Mouse (Mus musculus) kidney, adult 2 months (tissue): ENCODE data around the gene Xpa.

ENCODE experiments used
- CTCF ChIP-seq: fragments of 200-500 bp; conservative IDR thresholded peaks from 2 replicates; pipeline ENCODE4 v1.5.1; 2011; ENCODE audit warnings: low read depth, mild to moderate bottlenecking, control low read depth, low read length, moderate library complexity, mixed read lengths; ENCODE audit not compliant: insufficient read depth, insufficient read length
- POLR2A ChIP-seq: fragments of 200-500 bp; IDR thresholded peaks from one replicate; pipeline ENCODE4 v1.6.1; 2011; ENCODE audit warnings: low read depth, low read length, control low read depth

DNA sequence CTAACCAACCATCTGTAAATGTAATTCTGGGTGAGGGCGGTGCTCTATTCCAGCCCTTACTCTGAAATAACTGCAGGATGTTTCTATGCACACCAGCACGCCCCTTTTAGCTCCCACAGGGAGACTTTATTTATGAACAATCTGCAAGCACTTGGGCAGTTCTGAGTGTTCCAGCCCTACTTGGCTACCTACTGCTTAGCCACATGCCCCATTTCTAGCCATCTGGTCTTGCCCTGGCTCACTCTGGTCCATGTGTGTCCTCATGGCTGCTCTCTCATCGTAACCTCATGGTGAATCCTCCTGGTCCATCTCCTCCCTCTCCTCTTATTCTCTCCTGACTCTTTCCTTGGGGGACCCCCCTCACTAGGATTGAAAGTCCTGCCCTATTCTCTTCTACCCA, 39.8 kb upstream of the Xpa start:
- no peak for TF ChIP-seq CTCF
- TF ChIP-seq POLR2A, result no peak
